Mouse (Mus musculus) thymus, adult 18-20 months (tissue): ENCODE results near the gene Tfb1m.
A peak's percentile ranks its signal among the peaks of the same experiment; 100 is the strongest.

Source experiments
- DNase-seq, 2 experiments: peaks; one replicate each; pipeline ENCODE4 v3.0.0; 2022; ENCODE audit warnings: mixed read lengths in 2 of 2

Gene Tfb1m

GRCm38 (mm10) chr17:3509841-3510240 is 47.7 kb downstream of the Tfb1m start:
- DNase-seq, result peak in 1 of 2 experiments; percentile 5

GRCm38 (mm10) chr17:3506508-3506907 is 51.1 kb downstream of the Tfb1m start:
- no peak for DNase-seq

GRCm38 (mm10) chr17:3505711-3506110 is 51.9 kb downstream of the Tfb1m start:
- DNase-seq, result no peak

- DNase-seq, result no peak
These were observed 56.6 kb downstream of the Tfb1m start for GRCm38 (mm10) chr17:3500936-3501335.

- DNase-seq, result no peak
These were observed 57.5 kb downstream of the Tfb1m start for GRCm38 (mm10) chr17:3500076-3500475.

GRCm38 (mm10) chr17:3499468-3499867 is 58.1 kb downstream of the Tfb1m start:
- no peak for DNase-seq

GRCm38 (mm10) chr17:3498580-3498979 is 59.0 kb downstream of the Tfb1m start:
- DNase-seq, result no peak

- DNase-seq, result no peak
These were observed 59.5 kb downstream of the Tfb1m start for GRCm38 (mm10) chr17:3498086-3498485.

- no peak for DNase-seq
These were observed 61.5 kb downstream of the Tfb1m start for GRCm38 (mm10) chr17:3496080-3496479.

- no peak for DNase-seq
These were observed 62.0 kb downstream of the Tfb1m start for GRCm38 (mm10) chr17:3495576-3495975.

GRCm38 (mm10) chr17:3491667-3492066 is 65.9 kb downstream of the Tfb1m start:
- no peak for DNase-seq

- DNase-seq, result no peak
These were observed 66.5 kb downstream of the Tfb1m start for GRCm38 (mm10) chr17:3491065-3491464.

GRCm38 (mm10) chr17:3490216-3490895 is 67.2 kb downstream of the Tfb1m start:
- no peak for DNase-seq

GRCm38 (mm10) chr17:3487721-3488601 is 69.6 kb downstream of the Tfb1m start:
- DNase-seq, result no peak

GRCm38 (mm10) chr17:3487211-3487610 is 70.4 kb downstream of the Tfb1m start:
- DNase-seq, result no peak

GRCm38 (mm10) chr17:3485851-3486250 is 71.7 kb downstream of the Tfb1m start:
- no peak for DNase-seq

GRCm38 (mm10) chr17:3483091-3483490 is 74.5 kb downstream of the Tfb1m start:
- no peak for DNase-seq

GRCm38 (mm10) chr17:3481576-3482575 is 75.7 kb downstream of the Tfb1m start:
- DNase-seq, result no peak

- DNase-seq, result no peak
These were observed 81.0 kb downstream of the Tfb1m start for GRCm38 (mm10) chr17:3476546-3476945.

GRCm38 (mm10) chr17:3472018-3472417 is 85.6 kb downstream of the Tfb1m start:
- no peak for DNase-seq
